Mouse (Mus musculus) cerebellum, adult 11 months (tissue): ENCODE data around the gene Tm9sf2.

Experiments
- DNase-seq: peaks from one replicate; pipeline ENCODE4 v3.0.0; 2022

The Tm9sf2 gene

DNA sequence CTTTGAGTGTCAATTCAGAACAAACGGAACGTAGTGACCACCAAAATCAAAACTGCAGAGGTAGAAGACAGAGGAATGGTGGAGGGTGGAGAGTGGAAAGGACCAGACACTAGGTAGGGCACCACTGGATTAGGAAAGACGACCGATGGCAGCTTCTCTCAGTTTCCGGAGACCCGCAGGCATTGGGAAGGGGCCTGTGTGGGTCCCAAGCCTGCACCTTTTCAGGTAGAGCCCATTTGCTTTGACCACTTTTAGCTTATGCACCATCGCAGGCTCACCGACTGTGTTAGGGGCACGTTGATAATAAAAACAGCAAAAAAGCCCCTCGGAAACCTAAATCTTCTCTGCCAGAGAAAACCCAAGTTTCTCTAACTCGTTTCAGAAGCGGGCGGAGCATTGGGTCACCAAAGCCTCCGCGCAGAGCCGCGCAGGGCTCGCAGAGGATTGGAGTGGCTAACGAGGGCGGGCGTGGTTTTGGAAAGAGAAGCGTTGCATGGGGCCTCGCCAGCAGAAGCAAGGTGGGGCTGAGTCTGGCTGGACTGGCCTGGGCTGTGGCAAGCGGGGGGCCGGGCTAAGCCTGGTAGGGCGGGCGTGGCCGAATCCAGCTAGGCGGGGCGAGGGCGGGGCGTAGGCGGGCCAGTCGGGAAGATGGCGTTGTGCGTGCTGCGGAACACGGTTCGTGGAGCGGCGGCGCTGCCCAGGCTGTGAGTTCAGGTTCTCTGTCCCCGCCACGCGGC is 74.4 kb downstream of the Tm9sf2 start, which contains the start of gene Clybl:
Gene Clybl (plus strand): TSS at position 627 of the 737 bp plus-strand sequence.
- DNase-seq: peak; percentile 95

DNA sequence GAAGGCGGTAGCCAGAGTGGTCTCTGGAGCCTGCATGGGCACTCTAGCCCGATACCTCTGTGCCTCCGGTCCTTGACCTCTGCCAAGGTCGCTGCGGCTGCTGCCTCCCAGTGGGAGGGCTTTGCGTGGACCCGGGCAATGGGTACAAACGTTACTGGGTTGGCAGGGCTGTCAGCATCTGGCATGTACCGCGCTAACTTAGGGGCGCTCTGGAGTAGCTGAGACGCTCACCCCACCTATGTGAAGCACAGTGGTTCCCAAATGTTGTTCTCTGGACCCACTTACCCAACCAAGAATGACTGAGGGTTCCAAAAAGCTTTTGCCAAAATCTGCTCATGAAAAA is 74.9 kb downstream of the Tm9sf2 start:
- DNase-seq: no peak

DNA sequence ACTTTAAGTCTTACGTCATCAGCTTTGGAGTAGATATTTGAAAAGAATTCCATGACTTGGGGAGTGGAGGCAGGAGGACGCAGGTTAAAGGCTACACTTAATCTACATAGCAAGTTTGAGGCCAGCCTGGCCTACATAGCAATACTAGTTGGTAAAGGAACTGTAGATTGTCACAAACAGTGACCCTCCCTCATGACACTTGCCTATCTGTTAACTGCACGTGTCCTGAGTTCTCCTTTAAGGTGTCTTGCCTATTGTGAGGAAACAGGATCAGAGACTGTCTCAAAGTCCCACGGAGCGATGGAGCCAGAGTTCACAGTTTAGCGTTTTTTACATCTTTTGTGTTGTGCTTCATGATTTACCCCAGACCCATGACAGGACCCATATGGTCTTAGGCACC is 75.4 kb downstream of the Tm9sf2 start:
- DNase-seq: no peak

DNA sequence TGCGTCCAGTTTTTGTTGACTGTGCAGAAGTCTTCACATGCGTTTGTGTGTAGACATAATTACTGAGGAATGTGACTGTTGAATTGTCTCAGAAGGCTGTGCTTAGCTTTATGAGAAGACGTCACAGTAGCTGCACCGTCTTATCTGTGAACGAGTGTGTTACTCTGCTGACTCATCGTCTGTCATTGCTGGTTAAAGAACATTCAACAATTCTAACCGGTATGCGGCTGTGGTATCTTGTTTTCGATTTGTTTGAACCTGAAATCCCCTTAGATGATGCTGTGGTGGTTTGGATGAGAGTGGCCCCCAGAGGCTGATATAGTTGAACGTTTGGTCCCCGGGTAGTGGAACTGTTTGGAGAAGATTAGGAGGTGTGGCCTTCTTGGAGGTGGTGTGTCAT is 77.1 kb downstream of the Tm9sf2 start:
- no peak for DNase-seq

DNA sequence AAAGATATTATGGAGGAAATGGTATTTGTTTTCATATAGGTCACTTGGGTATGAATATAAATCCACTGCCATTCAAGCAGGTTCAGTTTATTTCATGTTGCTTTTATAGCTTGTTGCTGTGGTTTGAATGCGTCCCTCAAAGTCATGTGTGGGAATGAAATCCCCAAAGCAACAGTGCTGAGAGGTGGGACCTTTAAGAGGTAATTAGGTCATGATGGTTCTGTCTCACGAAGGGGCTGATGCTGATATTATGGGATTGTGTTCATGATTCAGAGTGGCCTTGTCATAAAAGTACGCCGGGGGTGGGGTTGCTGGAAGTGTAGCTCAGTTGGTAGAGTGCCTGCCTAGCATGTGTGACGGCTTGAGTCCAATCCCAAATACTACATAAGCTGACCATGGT is 81.4 kb downstream of the Tm9sf2 start:
- no peak for DNase-seq

DNA sequence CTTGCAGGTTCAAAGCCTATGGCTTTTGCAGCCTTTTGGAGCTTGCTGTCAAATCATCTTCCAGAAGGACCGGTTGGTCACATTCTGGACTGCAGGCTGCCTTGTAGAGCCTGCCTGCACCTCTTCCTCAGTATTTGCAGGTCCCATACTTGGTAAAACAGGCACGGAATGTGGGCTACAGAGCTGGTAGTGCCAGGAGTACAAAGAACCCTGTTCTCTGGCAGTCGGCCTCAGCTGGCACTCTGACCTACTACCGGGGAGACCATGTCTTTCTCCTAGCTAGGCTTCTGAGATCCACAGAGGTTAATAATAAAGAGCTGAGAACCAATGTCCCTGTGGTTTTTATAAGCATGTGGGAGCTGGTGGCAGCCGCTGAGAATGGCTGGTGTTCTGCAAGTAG is 83.1 kb downstream of the Tm9sf2 start:
- DNase-seq: no peak

DNA sequence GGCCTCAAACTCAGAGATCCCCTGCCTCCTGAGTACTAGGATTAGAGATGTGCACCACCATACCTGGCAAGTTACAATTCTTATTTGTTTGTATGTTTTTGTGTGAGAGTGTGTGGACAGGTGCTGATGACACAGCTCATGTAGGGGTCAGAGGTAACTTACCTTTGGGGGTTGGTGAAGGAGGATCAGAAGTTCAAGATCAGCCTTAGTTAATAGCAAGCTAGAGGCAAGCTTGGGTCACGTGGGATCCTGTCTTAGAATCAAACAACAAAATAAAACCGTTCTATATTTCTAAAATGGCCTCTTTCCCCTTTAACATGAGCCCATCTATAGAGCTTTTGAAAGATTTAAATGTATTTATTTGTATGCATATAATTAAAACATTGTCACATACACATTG is 83.7 kb downstream of the Tm9sf2 start:
- no peak for DNase-seq

DNA sequence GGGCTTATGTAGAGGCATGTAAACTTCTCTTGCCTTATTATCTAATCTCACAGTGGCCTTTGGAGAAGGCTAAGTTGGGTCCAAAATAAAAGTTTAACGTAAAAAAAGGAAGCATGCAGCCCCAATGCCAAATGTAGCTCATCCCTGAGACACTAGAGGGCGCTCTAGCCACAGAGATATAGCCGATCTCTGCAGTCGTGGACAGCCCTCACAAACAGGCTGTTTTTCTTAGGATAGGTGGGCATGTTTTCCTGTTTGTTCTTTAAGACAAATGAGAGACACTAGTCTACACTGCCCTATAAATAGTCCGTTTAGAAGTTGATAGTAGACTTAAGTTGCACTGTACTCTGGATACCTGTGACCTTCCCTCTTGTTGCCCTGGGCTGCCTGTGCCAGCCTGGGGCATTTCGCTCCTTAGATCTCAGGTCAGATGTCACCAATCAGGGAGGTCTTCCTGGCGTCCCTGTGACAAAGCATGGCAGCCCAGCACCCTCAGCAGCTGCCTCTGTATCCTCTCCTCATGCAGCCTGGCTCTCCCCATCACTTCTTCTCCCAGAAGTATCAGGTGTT is 84.2 kb downstream of the Tm9sf2 start:
- peak; percentile 54 for DNase-seq

DNA sequence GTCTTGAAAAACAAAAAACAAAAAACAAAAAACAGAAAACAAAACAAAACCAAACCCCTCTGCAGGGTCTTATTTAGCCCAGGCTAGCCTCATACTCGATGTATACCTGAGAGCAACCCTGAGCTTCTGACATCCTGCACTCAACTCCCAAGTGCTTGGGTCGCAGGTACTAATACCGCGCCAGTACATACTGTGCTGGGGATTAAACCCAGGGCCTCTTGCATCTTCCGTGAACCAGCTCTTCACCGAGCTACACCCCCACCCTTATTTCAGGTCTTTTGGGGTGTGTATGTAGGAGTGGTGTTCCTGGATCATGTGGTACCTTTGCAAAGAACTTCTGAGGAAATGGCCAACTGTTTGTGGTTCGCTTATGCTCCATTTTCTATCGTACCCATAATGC is 87.8 kb downstream of the Tm9sf2 start:
- DNase-seq: no peak

DNA sequence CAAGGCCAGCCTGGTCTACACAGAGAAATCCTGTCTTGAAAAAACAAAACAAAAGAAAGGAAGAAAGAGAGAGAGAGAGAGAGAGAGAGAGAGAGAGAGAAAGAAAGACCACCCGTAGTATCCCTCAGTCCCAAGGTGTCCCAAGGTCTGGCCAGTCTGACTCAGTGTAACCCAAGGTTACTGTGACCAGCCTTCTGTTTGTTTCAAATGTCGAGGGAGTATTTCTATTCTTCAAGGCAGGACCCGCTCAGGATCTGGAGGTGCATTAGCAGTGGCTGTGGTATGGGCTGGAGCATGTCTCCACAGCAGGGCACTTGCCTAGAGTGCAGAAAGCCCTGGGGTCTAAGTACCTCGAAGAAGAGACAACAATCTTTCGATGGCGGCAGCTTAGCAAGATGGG is 90.0 kb downstream of the Tm9sf2 start:
- DNase-seq: no peak

DNA sequence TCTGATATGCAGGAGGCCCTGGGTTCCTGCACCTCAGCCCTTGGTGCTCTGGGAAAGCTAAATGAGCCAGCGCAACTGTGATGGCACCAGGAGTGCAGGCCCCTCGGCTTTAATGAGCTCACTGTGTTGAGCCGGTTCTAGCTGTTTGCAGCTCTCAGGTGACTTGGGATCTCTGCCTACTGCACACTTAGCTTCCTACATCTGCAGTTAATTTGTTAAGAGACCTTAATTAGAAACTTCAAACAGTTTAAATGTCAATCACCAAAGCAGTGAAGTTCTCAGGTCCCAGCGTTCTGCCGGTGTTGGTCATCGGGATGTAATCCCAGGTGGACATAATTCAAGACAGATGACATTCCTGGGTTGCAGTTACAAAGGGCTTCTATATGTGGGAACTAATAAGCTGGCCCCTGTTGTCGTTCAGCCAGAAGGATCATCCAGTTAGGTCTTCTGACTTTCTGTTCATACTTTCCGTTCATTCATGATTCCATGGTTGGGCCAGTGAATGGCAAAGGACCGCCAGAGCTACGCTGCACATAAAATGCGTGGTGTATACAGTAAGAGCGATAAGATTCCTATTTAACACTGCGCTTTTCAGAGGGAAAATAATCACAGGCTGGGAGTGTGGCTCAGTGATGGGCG is 93.5 kb downstream of the Tm9sf2 start:
- DNase-seq: no peak

DNA sequence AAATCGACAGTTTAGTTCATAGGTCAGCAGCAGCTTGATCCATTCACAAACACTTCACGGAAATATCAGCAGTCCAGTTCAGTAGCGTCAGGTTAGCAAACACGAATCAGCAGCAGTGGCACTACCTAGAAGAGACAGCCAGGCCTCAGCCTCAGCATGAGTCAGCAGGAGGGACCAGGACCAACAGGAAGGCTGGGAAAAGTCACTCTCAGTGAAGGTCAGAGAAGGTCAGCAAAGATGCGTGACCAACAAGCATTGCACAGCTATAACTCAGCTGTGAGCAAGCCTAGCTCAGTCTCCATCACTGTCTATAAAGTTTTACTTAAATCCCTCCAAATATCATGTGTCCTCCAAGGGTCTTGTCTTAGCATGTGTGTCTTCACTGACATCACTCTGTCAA is 102.3 kb downstream of the Tm9sf2 start:
- DNase-seq: no peak
